Mouse (Mus musculus) granulocyte monocyte progenitor cell, adult 5-6 weeks (primary cell): ENCODE measurements around the gene Kdm8. TPM values are rescaled to one million over a fixed set of nuclear protein-coding genes. Genes with fewer than 3 reads are reported as not detected.

Experiments used
- ATAC-seq: replicated peaks from 2 replicates; pipeline ENCODE4 v1.8.0; 2016; ENCODE audit warnings: mild to moderate bottlenecking, moderate TSS enrichment, inconsistent platforms; ENCODE audit not compliant: poor library complexity, severe bottlenecking
- total RNA-seq, 2 experiments: library from RNA; stranded (forward) in 1 of 2; stranded (reverse) in 1 of 2; fragments of 200-712, 200-1000 nt in 1 of 2; fragments of >200 nt in 1 of 2; fragmentation: Nextera tagmentation in 1 of 2; gene quantifications; 2 replicates each; pipeline ENCODE4 v1.2.3; 2014 to 2017

The Kdm8 gene
- total RNA-seq, 2 experiments from 2014 or later, result 5.5 to 11.5 TPM

DNA sequence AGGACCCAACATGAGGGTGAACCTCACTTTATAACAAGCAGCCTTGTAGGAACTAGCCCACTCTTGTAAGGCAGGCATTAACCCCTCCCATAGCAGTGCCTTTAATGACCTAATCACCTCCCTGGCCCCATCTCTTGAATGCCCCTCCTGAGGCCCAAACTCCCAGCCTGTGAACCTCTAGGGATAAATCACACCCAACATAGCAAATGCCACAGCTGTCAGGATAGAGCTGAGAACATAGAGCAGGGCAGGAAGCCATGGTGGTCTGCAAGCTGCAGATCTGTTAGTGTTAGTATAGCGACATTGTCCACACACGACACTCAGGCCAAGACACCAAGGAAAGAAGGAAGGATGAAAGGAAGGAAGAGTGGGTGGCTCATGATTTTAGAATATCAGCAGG, 6.6 kb downstream of the Kdm8 start:
- no peak for ATAC-seq

DNA sequence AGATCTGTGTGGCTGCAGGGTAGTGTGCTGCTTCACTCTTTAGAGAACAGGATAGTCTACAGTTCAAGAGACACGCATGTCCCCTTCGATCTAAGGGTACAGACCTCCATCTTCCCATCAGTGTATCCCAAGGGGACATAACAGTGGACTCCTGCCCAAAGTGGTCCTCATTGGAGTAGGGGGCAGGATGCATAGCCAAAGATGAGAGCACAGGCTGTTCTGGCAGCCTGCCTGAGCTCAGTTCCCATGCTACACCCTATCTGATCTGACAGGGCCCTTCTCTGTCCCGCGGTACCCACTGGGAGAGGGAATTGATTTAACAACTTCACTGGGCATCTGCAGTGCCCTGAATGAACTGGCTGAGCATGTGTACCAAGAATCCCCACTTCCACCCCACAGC, 9.2 kb downstream of the Kdm8 start:
- no peak for ATAC-seq

DNA sequence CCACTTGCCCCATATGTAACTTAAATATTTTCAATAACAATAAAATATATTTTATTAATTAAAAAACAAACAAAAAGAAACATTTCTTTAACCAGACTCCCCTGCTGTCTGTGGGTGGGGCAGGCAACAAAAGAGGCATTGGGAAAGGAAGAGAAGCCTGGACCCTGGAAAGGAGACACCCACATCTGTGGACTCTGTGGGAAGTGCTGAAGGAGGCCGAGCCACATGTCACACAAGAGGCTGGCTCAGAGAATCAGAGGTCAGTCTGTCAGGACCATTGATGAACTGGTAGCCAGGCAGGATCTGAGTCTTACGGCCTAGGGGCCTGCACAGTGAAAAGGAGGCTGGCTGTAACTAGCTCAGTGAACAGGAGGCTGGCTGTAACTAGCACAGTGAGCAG, 17.7 kb downstream of the Kdm8 start:
- no peak for ATAC-seq

DNA sequence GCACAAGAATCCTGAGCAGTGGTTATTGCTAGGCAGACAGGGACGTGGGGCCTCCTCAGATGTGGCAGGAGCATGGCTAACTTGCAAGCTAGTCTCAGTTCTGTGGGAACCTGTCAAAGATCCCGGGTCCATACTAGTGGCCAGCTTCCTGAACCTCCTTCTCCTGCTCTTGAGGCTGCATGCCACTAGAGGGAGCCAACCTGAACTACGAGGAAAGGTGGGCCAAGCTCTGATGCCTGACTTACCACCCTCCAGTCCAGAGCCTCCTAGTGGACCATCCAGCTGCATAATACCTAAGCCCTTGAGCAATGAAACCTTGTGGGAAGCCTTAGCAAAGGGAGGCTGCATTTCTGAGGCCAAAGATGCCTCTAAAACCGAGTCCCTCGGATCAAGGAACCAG, 25.5 kb downstream of the Kdm8 start:
- peak; percentile 57 for ATAC-seq

DNA sequence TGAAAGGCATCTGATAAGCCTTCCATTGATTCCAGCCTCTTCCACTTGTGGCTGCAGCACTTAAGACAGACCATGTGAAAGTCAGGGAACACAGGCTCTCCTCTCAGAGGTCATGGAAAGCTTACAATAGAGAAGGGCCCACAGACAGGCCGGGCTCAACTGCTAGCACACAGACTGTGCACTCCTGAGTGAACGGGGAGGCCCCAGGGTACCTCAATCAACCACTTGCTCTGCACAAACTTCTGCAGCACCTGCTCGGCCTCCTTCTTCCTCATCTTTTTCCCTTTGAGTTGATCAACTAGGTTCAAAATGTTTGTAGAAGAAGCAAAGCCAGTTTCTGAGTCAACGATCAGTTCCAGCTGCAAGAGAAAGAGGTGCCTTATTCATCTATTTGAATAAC, 26.4 kb downstream of the Kdm8 start:
- ATAC-seq, result no peak

DNA sequence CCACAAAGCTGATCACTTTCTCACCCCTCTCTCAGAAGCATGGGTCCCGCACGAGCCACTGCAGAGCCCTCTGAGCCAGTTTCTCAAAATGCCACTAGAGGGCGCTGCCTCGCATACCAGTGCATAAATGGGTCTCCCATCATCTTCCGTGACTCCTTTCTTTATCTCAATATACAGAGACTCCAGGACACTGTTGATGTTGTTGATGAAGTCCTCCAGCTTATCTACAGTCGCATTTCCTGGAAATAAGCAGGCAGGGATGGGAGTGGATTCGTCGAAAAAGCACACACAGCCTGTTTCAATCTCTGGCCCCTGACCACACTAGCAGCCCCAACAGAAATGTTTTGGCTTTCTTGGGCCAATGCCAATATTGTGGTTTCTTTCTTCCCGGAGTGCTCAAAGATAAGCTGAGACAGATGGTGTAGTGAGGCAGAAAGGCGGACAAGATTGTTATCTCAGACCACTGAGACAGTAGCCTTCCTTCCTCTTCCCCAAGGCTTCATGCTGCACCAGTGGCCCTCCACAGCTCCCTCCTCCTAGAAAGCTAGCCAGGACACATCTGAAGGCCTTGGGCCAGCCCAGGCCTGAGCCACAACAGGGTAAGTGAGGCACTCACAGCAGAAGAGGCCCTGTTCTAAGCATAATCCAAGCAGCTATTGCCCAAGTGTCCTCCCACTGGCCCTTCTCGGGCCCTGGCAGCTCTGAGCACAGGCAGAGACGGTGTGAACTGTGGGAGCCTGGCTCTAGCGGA, 27.7 kb downstream of the Kdm8 start:
- ATAC-seq, result peak; percentile 73

DNA sequence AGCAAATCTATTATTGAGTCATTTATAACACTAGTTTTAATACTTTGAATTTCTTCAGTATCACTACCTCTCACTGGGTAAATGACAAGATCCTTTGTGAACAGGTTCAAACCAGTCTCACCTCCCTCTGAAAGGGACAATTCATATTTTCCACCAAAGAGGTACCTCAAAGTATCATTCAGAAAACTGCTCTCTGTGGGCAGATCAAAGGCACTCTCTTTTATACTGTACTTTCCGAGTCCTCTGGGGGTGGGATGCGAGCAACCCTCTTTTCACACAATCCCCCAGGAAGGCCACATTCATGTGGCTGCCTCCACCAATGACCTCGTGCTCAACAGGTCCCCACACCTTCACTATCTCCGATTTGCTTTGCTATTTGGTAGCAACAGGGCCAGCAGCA, 30.1 kb downstream of the Kdm8 start:
- no peak for ATAC-seq

DNA sequence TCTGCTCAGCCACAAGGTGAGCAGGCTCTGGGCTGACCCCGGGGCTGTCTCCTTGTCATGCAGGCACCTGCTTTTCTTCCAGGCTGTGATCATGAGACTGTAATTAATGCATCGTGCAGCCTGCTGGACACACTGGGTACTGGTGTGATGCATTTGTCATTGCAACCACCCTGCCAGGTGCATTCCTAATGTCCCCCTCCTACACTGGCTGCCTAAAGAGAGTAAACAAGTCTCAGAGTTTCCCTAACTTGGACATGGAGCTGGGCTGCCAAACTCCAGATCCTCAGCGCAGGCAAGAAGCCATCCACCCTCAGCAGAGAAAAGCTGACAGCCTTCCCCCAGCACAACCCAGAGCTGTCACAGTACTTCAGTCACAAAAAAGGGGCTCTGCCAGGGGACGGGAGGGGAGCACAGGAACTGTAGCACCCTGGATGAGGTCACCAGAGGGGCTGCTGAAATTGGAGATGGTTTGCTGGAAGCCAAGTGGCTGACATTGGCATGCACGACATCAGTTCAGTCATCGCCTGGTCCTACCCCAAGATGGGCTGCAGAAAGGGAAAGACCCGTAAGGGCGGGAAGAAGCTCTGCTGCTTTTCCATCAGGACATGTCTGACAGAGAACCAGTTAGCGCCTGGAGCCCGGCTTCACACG, 31.2 kb downstream of the Kdm8 start:
- ATAC-seq, result no peak

DNA sequence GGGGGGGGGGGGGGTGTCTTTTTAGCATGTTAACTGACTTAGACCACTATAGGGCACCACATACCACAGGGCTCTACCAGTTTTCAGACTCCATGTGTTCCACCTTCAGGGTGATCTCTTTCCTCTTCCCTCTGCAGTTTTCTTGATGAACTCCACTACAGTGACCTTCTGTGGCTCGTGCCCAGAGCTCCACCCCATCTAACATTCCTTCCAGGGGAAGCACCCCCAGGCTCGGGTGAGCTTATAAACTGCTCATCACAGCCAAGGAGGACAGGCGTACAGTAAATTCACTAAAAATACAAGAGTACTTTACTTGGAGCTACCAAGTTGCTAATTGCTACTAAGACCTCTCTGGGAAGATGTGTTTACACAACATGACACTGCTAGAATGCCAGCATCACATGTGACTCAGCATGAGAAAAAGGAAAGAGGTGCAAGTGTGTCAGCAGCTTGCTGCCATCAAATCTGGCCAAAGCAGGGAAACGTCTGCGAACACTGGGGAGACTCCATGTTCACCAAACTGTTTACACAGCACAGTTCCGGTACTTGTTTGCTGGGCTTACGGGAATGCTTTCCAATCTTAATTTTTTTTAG, 34.0 kb downstream of the Kdm8 start:
- no peak for ATAC-seq

DNA sequence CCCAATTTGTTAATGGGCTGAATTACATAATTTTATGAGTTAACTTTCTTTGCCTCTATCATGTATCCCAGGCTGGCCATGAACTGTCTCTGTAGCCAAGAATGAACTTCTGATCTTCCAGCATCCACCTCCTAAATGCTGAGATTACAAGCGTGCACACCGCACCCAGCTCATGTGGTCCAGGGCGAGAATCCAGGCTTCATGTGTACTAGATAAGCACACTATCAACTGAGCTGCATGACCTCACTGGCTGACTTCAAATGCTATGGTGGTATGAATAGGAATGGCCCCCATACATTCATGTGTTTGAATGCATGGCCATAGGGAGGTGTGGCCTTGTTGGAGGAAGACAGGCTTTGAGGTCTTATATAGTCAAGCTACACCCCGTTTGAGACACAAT, 36.0 kb downstream of the Kdm8 start:
- no peak for ATAC-seq

DNA sequence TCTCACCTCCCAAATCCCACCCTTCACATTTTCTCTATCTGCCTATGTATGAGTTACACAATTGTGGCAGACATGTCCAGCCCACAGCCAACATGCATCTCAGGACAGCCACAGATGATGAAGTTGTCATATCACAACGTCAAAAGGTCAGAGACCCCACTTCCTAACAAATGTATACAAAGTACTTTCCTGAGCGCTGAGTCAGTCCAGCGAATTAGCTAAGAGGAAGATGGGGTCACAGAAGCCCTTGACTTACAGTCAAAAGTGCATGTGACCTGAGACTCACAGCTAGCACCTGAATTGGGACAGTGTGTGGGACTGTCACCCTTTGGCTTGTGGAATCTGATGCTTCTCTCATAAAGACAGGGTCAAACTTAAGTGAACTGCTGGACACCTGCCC, 37.9 kb downstream of the Kdm8 start:
- ATAC-seq, result peak; percentile 9; the same call in 1 of the 2 replicates

DNA sequence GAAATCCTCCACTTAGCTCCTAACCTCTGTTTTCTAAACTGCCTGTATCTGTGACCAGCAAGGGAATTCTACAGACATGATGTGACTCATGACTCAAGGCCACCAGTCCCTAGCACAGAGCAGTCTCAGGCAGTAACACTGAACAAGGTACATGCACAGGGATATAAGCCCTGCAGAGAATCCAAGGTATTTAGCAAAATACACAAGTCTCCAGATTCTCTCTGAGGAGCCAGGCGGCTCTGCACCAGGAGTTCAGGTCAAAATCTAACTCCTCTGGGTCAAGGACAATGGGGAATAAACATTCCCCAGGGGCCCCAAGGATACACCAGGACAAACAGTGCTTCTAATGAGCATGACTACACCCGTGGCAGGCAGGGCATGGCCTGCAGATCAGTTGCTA, 38.4 kb downstream of the Kdm8 start:
- 0 out of 2 replicates have a peak, but pooled peaks have one; percentile 15 for ATAC-seq

DNA sequence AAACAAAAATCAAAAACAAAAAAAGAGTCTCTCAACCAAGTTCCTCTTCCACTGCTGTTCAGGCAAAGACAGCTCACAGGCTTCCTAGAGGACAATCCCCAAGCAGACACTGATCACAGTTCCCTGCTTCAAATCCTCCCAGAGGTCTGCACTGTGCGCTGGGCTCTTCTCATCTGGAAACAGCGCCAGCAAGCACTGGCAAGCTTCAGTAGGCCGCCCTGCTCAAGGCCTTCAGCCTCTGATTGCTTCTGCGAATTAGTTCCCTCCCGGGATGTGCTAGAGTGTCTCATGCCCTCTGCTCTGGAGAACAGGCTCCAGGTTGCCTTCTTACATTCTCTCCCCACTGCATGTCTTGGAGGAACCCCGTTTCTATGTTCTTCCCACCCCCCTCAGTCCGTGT, 40.3 kb downstream of the Kdm8 start:
- ATAC-seq, result no peak

DNA sequence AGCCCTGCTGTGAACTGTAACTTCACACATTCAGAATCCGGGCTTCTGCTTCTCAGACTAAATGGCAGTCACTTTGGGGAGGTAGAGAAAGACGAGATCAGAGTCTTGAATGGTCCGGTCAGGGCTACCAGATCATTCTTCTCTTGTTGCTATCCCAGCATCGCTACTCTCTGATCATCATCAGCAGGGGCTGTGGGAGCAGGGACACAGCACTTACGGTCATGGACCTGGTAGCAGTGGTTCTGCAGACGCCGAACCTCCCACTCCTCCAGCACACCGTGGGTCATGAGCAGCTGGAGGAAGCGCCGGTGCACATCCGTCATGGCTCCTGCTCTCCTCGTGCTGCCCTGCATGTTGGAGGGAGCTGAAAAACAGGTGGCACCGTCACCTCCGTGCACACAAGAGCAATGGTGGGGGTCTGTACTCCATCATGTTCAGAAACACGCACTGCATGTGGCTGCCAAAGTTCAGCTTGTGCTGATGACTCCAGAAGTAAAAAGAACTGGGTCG, 41.7 kb downstream of the Kdm8 start:
- ATAC-seq, result no peak

DNA sequence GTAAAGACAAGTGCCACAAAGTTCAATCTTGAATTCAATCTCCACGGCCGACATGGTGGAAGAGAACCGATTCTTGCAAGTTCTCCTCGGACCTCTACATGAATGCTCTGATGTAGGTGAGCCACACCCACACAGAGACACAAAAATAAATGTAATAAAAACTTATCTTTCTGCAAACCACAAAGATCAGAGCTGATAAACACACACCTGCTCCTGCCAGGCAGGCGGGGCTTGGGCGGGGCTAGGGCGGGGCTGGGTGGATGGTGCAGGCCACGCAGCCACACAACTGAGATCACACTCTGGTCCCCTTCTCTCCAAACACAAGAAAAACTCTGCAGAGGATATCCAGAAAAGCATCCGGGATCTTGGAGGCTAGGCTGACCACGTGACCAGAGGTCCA, 42.6 kb downstream of the Kdm8 start:
- ATAC-seq, result no peak

DNA sequence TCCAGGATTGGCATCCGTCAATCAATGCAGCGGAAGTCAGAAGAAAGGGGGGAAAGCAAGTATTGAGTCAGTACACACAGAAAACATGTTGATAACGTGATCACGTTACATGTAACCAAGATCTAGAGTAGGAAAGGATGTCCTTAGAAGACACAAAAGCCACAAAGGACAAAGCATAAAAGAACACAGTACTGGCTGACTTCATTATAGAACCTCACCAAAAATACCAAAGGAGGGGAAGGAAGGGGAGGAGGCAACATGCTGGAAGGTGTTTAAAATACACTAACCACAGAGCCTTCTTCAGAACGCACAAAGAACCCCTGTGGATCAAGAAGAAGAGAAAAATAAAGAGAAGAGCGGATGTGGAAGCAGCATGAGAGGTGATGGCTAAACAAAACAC, 44.2 kb downstream of the Kdm8 start:
- ATAC-seq, result no peak

DNA sequence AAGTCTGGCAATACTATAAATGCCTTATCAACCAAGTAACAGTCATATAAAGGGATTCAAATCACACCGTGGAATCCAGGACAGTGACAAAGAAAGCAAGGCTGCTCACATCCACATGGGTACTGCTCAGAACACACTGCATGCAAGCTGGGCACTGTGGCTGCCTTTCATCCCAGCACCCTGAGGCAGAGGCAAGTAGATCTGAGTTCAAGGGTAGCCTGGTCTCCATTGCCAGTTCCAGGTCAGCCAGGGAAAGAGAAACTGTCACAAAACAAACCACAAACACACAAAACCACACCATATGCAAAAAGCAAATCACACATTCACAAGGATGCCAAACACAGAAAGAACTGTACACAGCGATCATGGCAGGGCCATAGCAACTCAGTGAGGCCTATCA, 45.2 kb downstream of the Kdm8 start:
- ATAC-seq, result no peak

DNA sequence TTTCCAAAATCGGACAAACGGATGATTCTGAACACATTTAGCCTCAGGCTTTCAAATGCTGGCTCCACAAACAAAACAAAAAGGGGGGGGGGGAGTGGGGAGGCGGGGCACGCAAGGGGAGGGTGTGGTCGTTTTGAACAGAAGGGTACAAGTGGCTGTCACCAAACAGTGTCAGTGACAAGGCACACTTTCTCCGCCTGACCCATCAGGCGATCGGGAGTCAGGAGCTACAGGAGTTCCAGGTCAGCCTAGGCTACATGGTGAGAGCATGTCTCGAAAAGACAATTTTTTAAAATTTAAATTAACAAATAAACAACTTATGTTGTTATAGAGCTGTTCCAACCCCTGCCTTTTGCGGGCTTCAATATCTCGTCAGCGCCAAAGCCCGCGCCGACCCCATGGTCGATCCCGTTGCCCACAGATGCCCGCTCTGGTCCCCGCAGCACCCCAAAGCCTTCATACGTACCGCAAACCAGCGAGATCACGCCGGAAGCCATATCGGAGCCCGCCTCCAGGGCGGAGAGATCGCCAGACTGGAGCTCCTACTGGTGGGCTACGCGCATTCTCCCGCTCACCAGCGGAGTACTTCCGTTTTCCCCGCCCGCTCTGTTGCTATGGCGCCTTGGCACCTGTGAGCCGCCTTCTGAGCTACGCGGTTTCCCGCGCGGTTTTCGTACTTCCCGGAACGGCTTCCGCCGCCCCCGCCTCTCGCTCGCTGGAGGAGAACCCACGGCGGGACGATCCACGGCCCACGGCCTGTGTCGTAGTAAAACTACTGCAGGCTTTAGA, 46.7 kb downstream of the Kdm8 start, which contains the start of gene Nsmce1:
Gene Nsmce1 (minus strand): TSS at position 650 of the 789 bp plus-strand sequence.
- ATAC-seq, result peak; percentile 96

DNA sequence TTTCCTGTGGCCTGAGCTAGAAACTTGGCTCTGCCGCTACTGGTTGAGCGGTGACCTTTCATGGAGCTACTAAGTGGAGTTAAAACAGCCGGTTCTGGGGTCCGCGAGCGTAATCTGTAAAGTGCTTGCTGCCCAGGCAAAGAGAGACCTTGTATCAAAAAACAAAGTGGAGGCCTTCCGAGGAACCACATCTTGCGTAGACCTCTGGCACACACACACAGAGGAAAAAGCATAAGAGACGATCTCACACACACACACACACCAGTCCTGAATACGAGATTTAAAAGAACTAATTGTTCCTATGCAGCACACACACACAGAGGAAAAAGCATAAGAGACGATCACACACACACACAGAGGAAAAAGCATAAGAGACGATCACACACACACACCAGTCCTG, 47.3 kb downstream of the Kdm8 start:
- ATAC-seq, result no peak

DNA sequence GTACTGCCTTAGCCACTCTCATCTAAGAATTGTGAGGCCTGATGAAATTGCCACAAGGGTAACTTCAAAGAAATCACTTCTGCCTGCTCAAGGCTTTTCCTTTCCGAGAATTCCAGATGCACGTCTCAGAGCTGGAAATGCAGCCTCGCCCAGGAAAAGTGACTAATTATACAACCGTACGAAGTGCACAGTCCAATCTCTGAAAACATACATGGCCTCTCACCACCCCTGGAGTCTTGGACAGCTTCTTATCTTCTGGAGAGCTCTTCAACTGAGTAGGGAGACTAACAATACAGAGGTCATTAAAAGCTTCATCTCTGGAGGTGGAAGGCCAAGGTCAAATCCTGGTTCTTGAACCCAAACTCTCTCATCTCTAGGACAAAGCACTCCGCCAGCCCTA, 48.1 kb downstream of the Kdm8 start:
- ATAC-seq, result no peak
